Mouse (Mus musculus) liver, adult 2 months (tissue): ENCODE data around the gene Angptl2. TPM values are rescaled to one million over a fixed set of nuclear protein-coding genes. Genes with fewer than 3 reads are reported as not detected.

Experiments
- DNase-seq: peaks from one replicate; pipeline ENCODE4 v3.0.0-alpha.2; 2011; ENCODE audit warnings: low read depth, low spot score; ENCODE audit errors: extremely low read depth
- H3K27ac ChIP-seq: fragments of 200-500 bp; replicated peaks from 2 replicates; pipeline ENCODE4 v1.5.1; 2012; ENCODE audit warnings: low read depth, mild to moderate bottlenecking, control low read depth, inconsistent platforms, low read length; ENCODE audit not compliant: insufficient read depth
- H3K27me3 ChIP-seq: fragments of 200-500 bp; 2 replicates; pipeline ENCODE4 v1.6.1; 2012; ENCODE audit warnings: mild to moderate bottlenecking, moderate library complexity, low read length, inconsistent platforms; ENCODE audit not compliant: control insufficient read depth, insufficient read depth
- H3K36me3 ChIP-seq: fragments of 200-500 bp; 2 replicates; pipeline ENCODE4 v1.6.1; 2012; ENCODE audit warnings: low read length, inconsistent platforms; ENCODE audit not compliant: control insufficient read depth, insufficient read depth
- H3K4me1 ChIP-seq: fragments of 200-500 bp; 2 replicates; pipeline ENCODE4 v1.6.1; 2011; ENCODE audit warnings: low read length; ENCODE audit not compliant: control insufficient read depth, insufficient read depth
- H3K4me3 ChIP-seq: fragments of 200-500 bp; 2 replicates; pipeline ENCODE4 v1.5.1; 2011; ENCODE audit warnings: low read depth, mild to moderate bottlenecking, control low read depth, low read length, moderate library complexity; ENCODE audit not compliant: insufficient read depth
- H3K79me2 ChIP-seq: fragments of 200-500 bp; 2 replicates; pipeline ENCODE4 v1.6.1; 2012; ENCODE audit warnings: inconsistent platforms, mild to moderate bottlenecking, low read length, moderate library complexity; ENCODE audit not compliant: control insufficient read depth, insufficient read depth
- H3K9ac ChIP-seq: fragments of 200-500 bp; 2 replicates; pipeline ENCODE4 v1.6.1; 2012; ENCODE audit warnings: low read depth, mild to moderate bottlenecking, control low read depth, inconsistent platforms, low read length
- CTCF ChIP-seq: fragments of 200-500 bp; IDR thresholded peaks from 2 replicates; pipeline ENCODE4 v1.5.1; 2011; ENCODE audit warnings: low read depth, low read length, control low read depth
- POLR2A ChIP-seq: fragments of 200-500 bp; IDR thresholded peaks from 2 replicates; pipeline ENCODE4 v1.6.1; 2011; ENCODE audit warnings: low read length, control low read depth; ENCODE audit not compliant: insufficient read depth; ENCODE audit errors: extremely low read depth
- WGBS: fragments of 180-500 bp; shearing (Covaris S2); methylation state at CpG from one replicate; pipeline ENCODE4 v1.1.7; 2018; 5-methylcytosine and 5-hydroxymethylcytosine counted together
- polyA plus RNA-seq: library from polyadenylated mRNA; depleted of rRNA; stranded (reverse); fragments of >200 nt; gene quantifications from 2 replicates; pipeline ENCODE4 v1.2.3, GENCODE M21; 2012
- total RNA-seq: library from RNA; depleted of rRNA; stranded (reverse); fragments of >200 nt; gene quantifications from 2 replicates; pipeline ENCODE4 v1.2.3, GENCODE M21; 2014

Angptl2 gene
- total and polyA plus RNA-seq, 2 experiments = 11.3 to 17.0 TPM

DNA sequence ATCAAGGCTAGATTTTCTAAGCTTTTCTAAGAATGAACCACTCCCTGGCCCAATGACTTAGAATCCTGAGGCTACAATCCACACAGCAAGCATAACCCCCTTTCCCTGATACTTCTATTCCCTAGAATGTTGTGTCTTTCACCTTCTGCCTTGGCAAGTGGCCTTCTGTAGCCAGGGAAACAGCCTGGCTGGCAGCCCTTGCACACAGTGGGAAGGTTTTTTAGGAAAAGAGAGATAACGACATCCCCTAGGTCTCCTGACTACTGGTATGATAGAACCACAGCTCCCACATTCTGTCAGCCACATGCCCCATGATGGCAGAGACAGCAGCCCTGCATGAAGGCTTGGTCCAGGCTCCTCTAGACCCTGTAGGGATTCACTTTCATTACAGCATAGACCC, 55.6 kb downstream of the Angptl2 start:
- H3K27me3 ChIP-seq = no peaks in the 10 kb centered on the region
- H3K36me3 ChIP-seq = no peaks in the 10 kb centered on the region
- H3K79me2 ChIP-seq = no peaks in the 10 kb centered on the region
- TF ChIP-seq CTCF (no peak), POLR2A (no peak)
- no peak overlapping the region for H3K9ac ChIP-seq
- no peak for DNase-seq
- no peak overlapping the region for H3K27ac ChIP-seq
- peaks cover 3% of the 10 kb centered on the region for H3K4me1 ChIP-seq
- 36% methylated on average over 1 of the region's 1 CpGs for WGBS
- no peak overlapping the region for H3K4me3 ChIP-seq

DNA sequence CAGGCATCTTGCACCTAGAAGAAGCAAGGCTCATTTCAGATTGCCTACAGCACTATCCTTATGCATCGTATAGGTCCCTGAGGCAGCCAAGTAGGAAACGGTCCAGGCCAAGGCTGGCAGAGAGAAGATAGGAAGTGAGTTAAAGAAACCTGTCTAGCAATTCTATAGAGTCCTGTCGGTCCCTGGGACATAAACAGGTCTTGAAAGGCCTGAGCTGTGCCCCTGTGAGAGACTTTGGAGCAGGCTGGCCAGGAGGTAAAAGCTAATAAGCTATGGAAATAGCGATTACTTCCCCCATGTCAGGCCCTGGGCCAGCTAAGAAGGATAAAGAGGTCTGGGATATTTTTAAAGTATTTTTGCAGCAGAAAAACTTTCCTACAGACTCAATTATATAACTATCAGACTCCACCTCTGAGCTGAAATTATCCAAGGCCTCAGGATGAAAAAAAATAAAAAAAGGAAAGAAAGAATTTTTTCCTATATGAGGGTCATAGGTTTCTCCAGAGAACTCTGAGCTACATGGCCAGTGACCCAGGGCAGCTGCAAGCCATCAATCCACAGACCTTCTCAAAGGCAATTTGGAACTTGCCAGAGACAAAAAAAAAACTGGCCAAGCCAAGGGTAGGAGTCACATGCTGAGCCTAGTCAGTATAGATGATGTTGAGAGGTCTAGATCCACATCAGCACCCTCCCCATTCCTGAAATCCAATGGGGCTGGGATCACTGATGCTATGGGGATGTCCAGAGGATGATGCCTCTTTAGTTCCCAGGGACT, 57.0 kb downstream of the Angptl2 start:
- no peak for DNase-seq
- Histone ChIP-seq H3K36me3 (no peaks in the 10 kb centered on the region), H3K27me3 (no peaks in the 10 kb centered on the region), H3K4me1 (peaks cover 3% of the 10 kb centered on the region), H3K27ac (no peak overlapping the region), H3K79me2 (no peaks in the 10 kb centered on the region), H3K9ac (no peak overlapping the region), H3K4me3 (no peak overlapping the region)
- TF ChIP-seq CTCF (no peak), POLR2A (no peak)
- WGBS = 85% methylated on average over 4 of the region's 4 CpGs

DNA sequence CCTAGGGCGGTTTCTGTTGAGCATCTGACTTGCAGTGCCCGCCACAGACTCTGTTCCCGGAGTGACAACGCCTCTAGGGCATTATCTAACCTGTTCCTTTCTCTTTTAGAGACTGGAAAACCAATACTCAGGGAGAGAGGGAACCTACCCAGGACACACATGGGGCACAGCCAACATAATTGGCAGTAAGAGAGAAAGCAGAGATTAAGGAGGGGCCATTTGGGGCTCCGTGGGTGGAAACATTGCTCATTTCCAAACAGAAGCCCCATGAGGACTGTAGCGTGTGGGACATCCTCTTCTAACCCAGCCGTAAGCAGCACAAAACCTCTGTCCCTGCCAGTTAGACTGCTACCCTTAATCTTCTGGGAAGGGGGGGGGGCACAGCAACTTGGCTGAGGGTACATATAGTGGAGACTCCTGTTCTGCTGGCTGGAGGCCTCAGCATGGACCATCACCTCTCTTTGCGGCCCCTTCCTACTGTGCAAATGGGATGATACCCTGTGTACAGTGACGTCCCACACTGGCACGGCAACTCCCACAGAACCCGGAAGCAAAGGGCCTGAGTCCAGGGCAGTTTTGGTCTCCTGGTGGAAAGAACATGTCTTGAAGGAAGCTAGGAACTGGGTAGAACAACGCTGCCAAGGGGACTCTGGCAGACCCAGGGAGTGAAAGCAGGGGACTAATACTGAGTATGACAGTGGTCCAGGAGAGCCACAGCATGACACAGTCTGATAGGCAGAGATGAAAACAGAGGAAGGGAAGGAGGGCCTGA, 59.0 kb downstream of the Angptl2 start:
- WGBS = 76% methylated on average over 12 of the region's 12 CpGs
- H3K27ac ChIP-seq = no peak overlapping the region

DNA sequence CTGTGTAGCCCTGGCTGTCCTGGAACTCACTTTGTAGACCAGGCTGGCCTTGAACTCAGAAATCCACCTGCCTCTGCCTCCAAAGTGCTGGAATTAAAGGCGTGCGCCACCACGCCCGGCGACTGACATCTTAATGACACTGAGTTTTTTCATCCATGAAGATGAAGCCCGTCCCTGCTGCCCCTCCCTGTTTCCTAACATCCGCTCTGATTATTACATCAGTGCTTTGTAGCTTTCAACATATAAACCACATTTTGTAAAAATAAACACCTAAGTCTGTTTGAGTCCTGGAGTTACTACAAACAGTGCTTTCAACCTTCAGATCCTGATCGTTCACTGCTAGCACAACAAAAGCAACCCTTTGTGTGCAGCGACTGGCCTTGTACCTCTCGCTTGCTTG, 63.9 kb downstream of the Angptl2 start:
- Histone ChIP-seq H3K36me3 (no peaks in the 10 kb centered on the region), H3K79me2 (no peaks in the 10 kb centered on the region), H3K9ac (no peak overlapping the region), H3K27ac (no peak overlapping the region), H3K27me3 (no peaks in the 10 kb centered on the region), H3K4me1 (peaks cover 9% of the 10 kb centered on the region; the same call in 1 of the 2 replicates), H3K4me3 (no peak overlapping the region)
- 93% methylated on average over 10 of the region's 10 CpGs for WGBS
- TF ChIP-seq POLR2A (no peak), CTCF (no peak)
- no peak for DNase-seq

More for the DNA sequence above, 59.0 kb downstream of the Angptl2 start:
- peaks cover 3% of the 10 kb centered on the region for H3K4me1 ChIP-seq
- H3K4me3 ChIP-seq = no peak overlapping the region
- H3K36me3 ChIP-seq = no peaks in the 10 kb centered on the region
- no peak overlapping the region for H3K9ac ChIP-seq
- no peaks in the 10 kb centered on the region for H3K27me3 ChIP-seq
- TF ChIP-seq CTCF (no peak), POLR2A (no peak)
- H3K79me2 ChIP-seq = no peaks in the 10 kb centered on the region
- no peak for DNase-seq

DNA sequence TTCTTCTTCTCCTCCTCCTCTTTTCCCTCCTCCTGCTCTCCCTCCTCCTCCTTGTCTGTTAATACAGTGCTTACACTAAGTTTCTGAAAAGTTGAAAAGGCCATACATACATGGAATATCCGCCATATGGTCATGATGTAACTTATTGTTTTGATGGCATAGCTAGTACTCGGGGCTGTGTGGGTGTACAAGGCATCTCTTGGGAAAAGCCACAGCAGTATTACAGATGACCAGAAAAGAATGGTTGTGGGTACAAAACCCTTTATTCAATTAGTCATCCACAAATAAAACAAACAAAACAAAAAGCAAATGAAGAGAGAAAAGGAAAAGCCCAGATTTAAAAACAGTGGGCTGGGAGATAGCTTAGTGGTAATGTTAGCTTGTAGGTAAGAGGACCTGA, 64.7 kb downstream of the Angptl2 start:
- no peak overlapping the region for H3K4me3 ChIP-seq
- TF ChIP-seq POLR2A (no peak), CTCF (no peak)
- no peak for DNase-seq
- H3K36me3 ChIP-seq = no peaks in the 10 kb centered on the region
- H3K27ac ChIP-seq = no peak overlapping the region
- peaks cover 9% of the 10 kb centered on the region; the same call in 1 of the 2 replicates for H3K4me1 ChIP-seq
- WGBS = 80% methylated on average over 2 of the region's 2 CpGs
- no peaks in the 10 kb centered on the region for H3K27me3 ChIP-seq
- H3K79me2 ChIP-seq = no peaks in the 10 kb centered on the region
- H3K9ac ChIP-seq = no peak overlapping the region

DNA sequence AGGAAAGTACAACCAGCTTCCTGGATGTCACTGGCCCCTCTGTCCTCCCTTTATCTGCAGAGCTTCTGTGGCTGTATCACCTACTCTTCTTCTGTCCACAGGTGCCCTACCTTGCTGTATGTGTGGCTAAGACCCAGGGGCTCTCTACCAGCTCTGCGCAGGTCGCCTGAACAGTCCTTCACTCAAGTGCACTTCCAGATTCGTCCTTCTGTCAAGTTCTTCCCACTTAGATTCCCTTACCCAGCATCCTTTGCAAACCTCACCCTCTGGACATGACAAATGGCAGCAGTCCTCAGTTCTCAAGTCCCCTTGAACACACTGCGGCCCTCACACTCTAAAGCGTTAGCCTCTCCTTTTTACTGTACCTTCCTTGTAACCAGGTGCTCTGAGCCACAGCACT, 65.9 kb downstream of the Angptl2 start:
- WGBS = 92% methylated on average over 5 of the region's 5 CpGs
- H3K27ac ChIP-seq = no peak overlapping the region
- H3K4me3 ChIP-seq = no peak overlapping the region
- no peak overlapping the region for H3K9ac ChIP-seq
- H3K4me1 ChIP-seq = peaks cover 9% of the 10 kb centered on the region; the same call in 1 of the 2 replicates
- TF ChIP-seq POLR2A = no peak
- TF ChIP-seq CTCF = no peak
- H3K79me2 ChIP-seq = no peaks in the 10 kb centered on the region
- DNase-seq = no peak
- H3K27me3 ChIP-seq = no peaks in the 10 kb centered on the region
- H3K36me3 ChIP-seq = no peaks in the 10 kb centered on the region
